Mouse (Mus musculus): ENCODE measurements around the gene Ceacam16. TPM values are rescaled to one million over a fixed set of nuclear protein-coding genes. Genes with fewer than 3 reads are reported as not detected.

Ceacam16 gene
- polyA plus RNA-seq, 1 experiment from 2014 or later = not detected

- Histone ChIP-seq H3K4me1 (peaks cover 54% of the 10 kb centered on the region), H3K27ac (no peak overlapping the region), H3K27me3 (ENCODE audit: insufficient read depth, poor library complexity, severe bottlenecking) (peaks cover 71% of the 10 kb centered on the region), H3K36me3 (no peaks in the 10 kb centered on the region), H3K9me3 (no peaks in the 10 kb centered on the region), H3K4me3 (no peak overlapping the region)
- no peak for DNase-seq (ENCODE audit: low spot score)
- WGBS = 65% methylated on average over 3 of the region's 3 CpGs
These were observed 40.6 kb downstream of the Ceacam16 start for GRCm38 (mm10) chr7:19820347-19821048.

- H3K4me3 ChIP-seq = no peak overlapping the region
- no peak for DNase-seq (ENCODE audit: low spot score)
- peaks cover 47% of the 10 kb centered on the region for H3K4me1 ChIP-seq
- peaks cover 82% of the 10 kb centered on the region for H3K27me3 ChIP-seq (ENCODE audit: insufficient read depth, poor library complexity, severe bottlenecking)
- no peaks in the 10 kb centered on the region for H3K9me3 ChIP-seq
- H3K36me3 ChIP-seq = no peaks in the 10 kb centered on the region
- H3K27ac ChIP-seq = no peak overlapping the region
- 80% methylated on average over 7 of the region's 7 CpGs for WGBS
These were observed 42.2 kb downstream of the Ceacam16 start for GRCm38 (mm10) chr7:19818875-19819274.

- Histone ChIP-seq H3K9me3 (no peaks in the 10 kb centered on the region), H3K4me3 (no peak overlapping the region), H3K36me3 (no peaks in the 10 kb centered on the region), H3K4me1 (peaks cover 44% of the 10 kb centered on the region), H3K27ac (no peak overlapping the region), H3K27me3 (ENCODE audit: insufficient read depth, poor library complexity, severe bottlenecking) (peaks cover 82% of the 10 kb centered on the region)
- no peak for DNase-seq (ENCODE audit: low spot score)
- WGBS = 81% methylated on average over 5 of the region's 5 CpGs
These were observed 42.7 kb downstream of the Ceacam16 start for GRCm38 (mm10) chr7:19818440-19818839.

- WGBS = 8% methylated on average over 15 of the region's 15 CpGs
- no peak for DNase-seq (ENCODE audit: low spot score)
- H3K36me3 ChIP-seq = no peaks in the 10 kb centered on the region
- H3K27ac ChIP-seq = peak overlapping the region; percentile 59
- H3K27me3 ChIP-seq (ENCODE audit: insufficient read depth, poor library complexity, severe bottlenecking) = peaks cover 82% of the 10 kb centered on the region
- H3K4me1 ChIP-seq = peaks cover 39% of the 10 kb centered on the region
- H3K4me3 ChIP-seq = peak overlapping the region; percentile 59
- no peaks in the 10 kb centered on the region for H3K9me3 ChIP-seq
These were observed 43.6 kb downstream of the Ceacam16 start for GRCm38 (mm10) chr7:19817382-19818105.

- Histone ChIP-seq H3K9me3 (no peaks in the 10 kb centered on the region), H3K27ac (peak overlapping the region; percentile 69), H3K36me3 (no peaks in the 10 kb centered on the region), H3K4me1 (peaks cover 34% of the 10 kb centered on the region), H3K27me3 (ENCODE audit: insufficient read depth, poor library complexity, severe bottlenecking) (peaks cover 82% of the 10 kb centered on the region), H3K4me3 (peak overlapping the region; percentile 59)
- peak; percentile 80 for DNase-seq (ENCODE audit: low spot score)
- under 1% methylated on average over 27 of the region's 28 CpGs for WGBS
These were observed 44.8 kb downstream of the Ceacam16 start for GRCm38 (mm10) chr7:19816224-19816771.

- Histone ChIP-seq H3K27ac (peak overlapping the region; percentile 69), H3K27me3 (ENCODE audit: insufficient read depth, poor library complexity, severe bottlenecking) (peaks cover 82% of the 10 kb centered on the region), H3K36me3 (no peaks in the 10 kb centered on the region), H3K4me3 (peak overlapping the region; percentile 59), H3K4me1 (peaks cover 40% of the 10 kb centered on the region), H3K9me3 (no peaks in the 10 kb centered on the region)
- no peak for DNase-seq (ENCODE audit: low spot score)
- WGBS = 28% methylated on average over 17 of the region's 17 CpGs
These were observed 45.5 kb downstream of the Ceacam16 start for GRCm38 (mm10) chr7:19815296-19816223.

- Histone ChIP-seq H3K27me3 (ENCODE audit: insufficient read depth, poor library complexity, severe bottlenecking) (peaks cover 84% of the 10 kb centered on the region), H3K4me3 (no peak overlapping the region), H3K9me3 (no peaks in the 10 kb centered on the region; the same call in 1 of the 2 replicates), H3K36me3 (no peaks in the 10 kb centered on the region), H3K4me1 (peaks cover 50% of the 10 kb centered on the region), H3K27ac (no peak overlapping the region)
- 43% methylated on average over 6 of the region's 6 CpGs for WGBS
- DNase-seq (ENCODE audit: low spot score) = no peak
These were observed 47.4 kb downstream of the Ceacam16 start for GRCm38 (mm10) chr7:19813579-19814122.

- Histone ChIP-seq H3K9me3 (no peaks in the 10 kb centered on the region; the same call in 1 of the 2 replicates), H3K4me1 (peaks cover 53% of the 10 kb centered on the region), H3K4me3 (no peak overlapping the region), H3K27me3 (ENCODE audit: insufficient read depth, poor library complexity, severe bottlenecking) (peaks cover 84% of the 10 kb centered on the region), H3K36me3 (no peaks in the 10 kb centered on the region), H3K27ac (no peak overlapping the region)
- 65% methylated on average over 4 of the region's 4 CpGs for WGBS
- no peak for DNase-seq (ENCODE audit: low spot score)
These were observed 47.9 kb downstream of the Ceacam16 start for GRCm38 (mm10) chr7:19813161-19813560.

GRCm38 (mm10) chr7:19811114-19811513 is 50.0 kb downstream of the Ceacam16 start:
- 5% methylated on average over 22 of the region's 22 CpGs for WGBS
- Histone ChIP-seq H3K27ac (no peak overlapping the region), H3K27me3 (ENCODE audit: insufficient read depth, poor library complexity, severe bottlenecking) (peaks cover 72% of the 10 kb centered on the region), H3K9me3 (no peaks in the 10 kb centered on the region; the same call in 1 of the 2 replicates), H3K4me3 (peak overlapping the region; percentile 44), H3K4me1 (peaks cover 33% of the 10 kb centered on the region), H3K36me3 (no peaks in the 10 kb centered on the region)
- peak; percentile 85 for DNase-seq (ENCODE audit: low spot score)

GRCm38 (mm10) chr7:19809369-19809768 is 51.7 kb downstream of the Ceacam16 start:
- DNase-seq (ENCODE audit: low spot score) = no peak
- Histone ChIP-seq H3K9me3 (peaks cover 6% of the 10 kb centered on the region; the same call in 1 of the 2 replicates), H3K4me1 (peaks cover 26% of the 10 kb centered on the region), H3K27ac (peak overlapping the region; percentile 80), H3K36me3 (no peaks in the 10 kb centered on the region), H3K27me3 (ENCODE audit: insufficient read depth, poor library complexity, severe bottlenecking) (peaks cover 67% of the 10 kb centered on the region), H3K4me3 (peak overlapping the region; percentile 52)
- 2% methylated on average over 27 of the region's 27 CpGs for WGBS

GRCm38 (mm10) chr7:19806356-19806969 is 54.6 kb downstream of the Ceacam16 start:
- 81% methylated on average over 8 of the region's 8 CpGs for WGBS
- no peak overlapping the region for H3K4me3 ChIP-seq
- H3K27me3 ChIP-seq (ENCODE audit: insufficient read depth, poor library complexity, severe bottlenecking) = peaks cover 38% of the 10 kb centered on the region
- H3K27ac ChIP-seq = no peak overlapping the region
- peaks cover 21% of the 10 kb centered on the region for H3K4me1 ChIP-seq
- H3K36me3 ChIP-seq = no peaks in the 10 kb centered on the region
- DNase-seq (ENCODE audit: low spot score) = no peak
- H3K9me3 ChIP-seq = peaks cover 6% of the 10 kb centered on the region; the same call in 1 of the 2 replicates

- no peaks in the 10 kb centered on the region for H3K36me3 ChIP-seq
- DNase-seq (ENCODE audit: low spot score) = no peak
- H3K4me3 ChIP-seq = no peak overlapping the region
- peaks cover 3% of the 10 kb centered on the region; the same call in 1 of the 2 replicates for H3K27me3 ChIP-seq (ENCODE audit: insufficient read depth, poor library complexity, severe bottlenecking)
- WGBS = 26% methylated on average over 6 of the region's 7 CpGs
- 0 out of 2 replicates have a peak, but pooled peaks cover 6% of the 10 kb centered on the region for H3K9me3 ChIP-seq
- H3K27ac ChIP-seq = no peak overlapping the region
- no peaks in the 10 kb centered on the region for H3K4me1 ChIP-seq
These were observed 58.1 kb downstream of the Ceacam16 start for GRCm38 (mm10) chr7:19802995-19803394.
